Mouse (Mus musculus) Muller cell, postnatal 12 days (primary cell): ENCODE results near the gene Creb3l2.

ENCODE experiments used
- DNase-seq: peaks from one replicate; pipeline ENCODE4 v3.0.0-alpha.2; 2015; ENCODE audit errors: inconsistent ontology term

The Creb3l2 gene

GRCm38 (mm10) chr6:37371341-37371740 lies 70.6 kb downstream of the Creb3l2 start:
- no peak for DNase-seq

DNA sequence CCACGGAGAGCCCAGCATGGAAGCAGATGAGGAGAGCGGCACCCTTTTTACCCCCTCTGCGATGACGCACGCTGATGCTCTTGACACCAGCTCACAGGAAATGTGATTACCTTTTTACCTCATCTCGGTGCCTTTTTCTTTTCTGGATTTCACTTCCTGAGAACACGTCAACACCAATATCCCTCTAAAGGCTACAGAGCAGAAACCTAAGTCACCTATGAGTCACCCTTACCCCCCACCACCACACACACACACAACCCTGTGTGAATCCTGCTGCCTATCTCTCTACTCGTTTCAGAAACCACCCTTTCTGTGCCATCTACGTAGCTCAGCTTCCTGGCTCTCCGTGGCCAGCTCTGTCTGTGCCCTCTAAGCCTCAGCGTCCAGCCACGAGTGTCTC lies 71.4 kb downstream of the Creb3l2 start:
- DNase-seq, result no peak

DNA sequence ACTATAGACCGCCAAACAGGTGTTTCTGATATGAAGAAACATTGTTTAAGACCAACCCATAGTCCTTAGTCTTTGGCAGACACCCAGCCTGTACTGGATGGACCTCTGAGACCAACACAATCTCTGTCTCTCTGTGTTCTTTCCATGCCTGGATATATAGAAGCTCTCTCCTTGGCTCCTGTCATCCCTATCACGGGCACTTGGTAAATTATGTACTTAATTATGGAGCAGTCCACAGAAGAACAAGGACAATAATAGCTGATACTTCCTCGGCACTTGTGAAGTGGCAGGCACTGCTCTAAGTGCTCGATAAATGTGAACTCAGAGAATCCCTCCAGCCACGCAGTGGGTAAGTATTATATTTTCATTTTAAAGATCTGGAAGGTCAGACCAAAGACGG lies 72.2 kb downstream of the Creb3l2 start:
- no peak for DNase-seq

DNA sequence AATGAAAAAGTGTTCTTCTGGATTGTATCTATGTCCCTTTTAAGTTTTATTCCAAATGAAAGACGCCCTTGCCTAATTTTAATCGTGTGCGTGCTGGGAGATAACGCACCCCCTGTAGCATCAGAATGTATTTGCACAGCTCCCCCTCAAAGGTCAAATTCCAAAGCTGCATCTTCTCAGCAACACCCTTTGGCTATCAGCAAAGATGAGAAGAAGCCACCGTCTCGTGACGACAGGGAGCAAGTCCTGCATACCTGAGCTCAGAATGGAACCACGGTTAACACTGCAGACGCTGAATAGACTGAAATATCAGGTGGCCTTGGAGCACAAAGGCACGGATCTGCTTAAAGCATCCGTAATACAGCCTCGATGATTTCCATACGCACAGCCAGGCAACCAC lies 73.7 kb downstream of the Creb3l2 start:
- DNase-seq, result no peak

GRCm38 (mm10) chr6:37366991-37367390 lies 75.0 kb downstream of the Creb3l2 start:
- no peak for DNase-seq

DNA sequence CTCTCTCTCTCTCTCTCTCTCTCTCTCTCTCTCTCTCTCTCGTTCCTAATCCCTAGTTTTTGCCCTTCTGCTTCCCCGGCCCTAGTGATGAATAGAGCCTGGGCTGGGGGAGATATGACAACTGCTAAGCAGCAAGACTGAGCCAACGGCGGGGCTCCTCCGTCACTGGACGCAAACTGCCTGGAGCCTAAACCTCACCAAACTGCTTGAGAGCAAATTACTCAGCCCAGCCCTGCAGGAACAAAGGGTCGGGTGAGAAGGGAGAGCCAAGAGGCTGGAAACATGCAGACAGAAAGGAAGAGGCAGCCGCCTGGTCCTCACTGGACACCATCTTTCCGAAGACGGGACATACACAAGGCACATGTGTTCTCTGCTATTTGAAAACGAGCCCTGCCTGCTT lies 76.8 kb downstream of the Creb3l2 start:
- DNase-seq, result peak; percentile 64

GRCm38 (mm10) chr6:37364361-37364760 lies 77.6 kb downstream of the Creb3l2 start:
- DNase-seq, result no peak

DNA sequence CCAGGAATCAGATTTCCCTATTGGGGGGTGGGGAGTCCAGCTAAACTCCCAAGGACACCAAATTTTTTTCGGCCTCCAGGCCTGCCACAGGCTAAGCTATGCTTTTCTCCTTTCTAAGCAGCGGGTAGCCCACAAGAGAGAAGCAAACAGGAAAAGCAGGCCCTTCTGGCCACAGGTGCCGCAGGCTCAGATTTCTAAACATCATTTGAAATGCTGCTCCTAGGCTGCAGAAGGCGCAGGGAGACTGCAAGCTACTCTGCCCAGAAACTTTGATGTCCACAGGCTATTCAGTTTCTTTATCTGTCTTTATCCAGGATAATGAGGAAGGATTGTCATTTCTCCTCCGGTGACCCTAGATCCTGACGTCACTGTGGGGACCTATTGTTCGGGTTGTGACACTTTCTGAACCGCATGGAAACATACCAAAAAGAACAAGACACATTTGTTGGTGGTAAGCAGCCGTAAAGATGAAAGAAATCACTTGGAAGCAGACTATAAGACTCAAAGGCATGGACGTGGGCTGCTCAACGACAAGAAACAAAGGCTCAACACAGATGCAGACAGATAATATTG lies 81.0 kb downstream of the Creb3l2 start:
- peak; percentile 88 for DNase-seq

GRCm38 (mm10) chr6:37354449-37355179 lies 87.3 kb downstream of the Creb3l2 start:
- DNase-seq, result peak; percentile 76

- DNase-seq, result no peak
Measured at GRCm38 (mm10) chr6:37353616-37354015, 88.3 kb downstream of the Creb3l2 start.

GRCm38 (mm10) chr6:37351731-37352380 lies 90.1 kb downstream of the Creb3l2 start:
- DNase-seq, result peak; percentile 56

- DNase-seq, result no peak
Measured at GRCm38 (mm10) chr6:37350315-37350714, 91.6 kb downstream of the Creb3l2 start.

DNA sequence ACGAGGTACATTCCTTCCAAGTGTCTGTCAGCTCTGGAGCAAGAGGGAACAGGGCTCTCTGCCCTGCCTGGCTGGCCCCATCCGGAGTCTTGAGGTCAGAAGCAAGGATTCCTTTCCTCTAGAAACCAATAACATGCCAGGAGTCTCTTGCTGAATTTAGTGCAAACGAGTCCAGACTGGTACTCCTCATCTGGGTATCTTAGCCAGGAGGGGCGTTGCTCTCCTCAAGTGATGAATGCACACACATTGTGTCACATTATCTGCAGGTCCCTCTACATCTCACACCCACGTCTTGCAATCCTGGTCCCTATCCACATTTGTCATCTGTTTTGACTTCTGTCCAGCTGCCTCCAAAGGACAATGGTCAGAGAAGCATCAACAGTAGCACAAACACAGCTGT lies 94.3 kb downstream of the Creb3l2 start:
- no peak for DNase-seq

GRCm38 (mm10) chr6:37338055-37338454 lies 103.9 kb downstream of the Creb3l2 start:
- no peak for DNase-seq

DNA sequence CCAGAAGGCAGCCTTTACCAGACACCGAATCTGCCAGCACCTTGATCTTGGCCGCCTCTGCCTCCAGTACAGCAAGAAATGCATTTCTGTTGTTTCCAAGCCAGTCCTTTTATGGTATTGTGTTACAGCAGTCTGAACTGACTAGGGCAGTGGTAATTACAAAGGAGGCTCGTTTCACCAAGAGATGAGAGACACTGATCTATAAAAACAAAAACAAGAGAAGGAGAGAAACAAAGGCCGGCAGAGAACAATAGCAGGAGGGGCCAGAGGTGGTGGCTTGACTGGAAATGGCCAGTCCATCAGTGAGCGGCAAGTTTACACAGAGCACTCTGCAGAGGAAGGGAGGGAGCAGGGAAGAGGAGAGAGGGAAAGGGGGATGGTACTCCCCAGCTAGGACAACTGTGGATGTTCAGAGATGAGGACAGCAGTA lies 105.1 kb downstream of the Creb3l2 start:
- peak; percentile 48 for DNase-seq

DNA sequence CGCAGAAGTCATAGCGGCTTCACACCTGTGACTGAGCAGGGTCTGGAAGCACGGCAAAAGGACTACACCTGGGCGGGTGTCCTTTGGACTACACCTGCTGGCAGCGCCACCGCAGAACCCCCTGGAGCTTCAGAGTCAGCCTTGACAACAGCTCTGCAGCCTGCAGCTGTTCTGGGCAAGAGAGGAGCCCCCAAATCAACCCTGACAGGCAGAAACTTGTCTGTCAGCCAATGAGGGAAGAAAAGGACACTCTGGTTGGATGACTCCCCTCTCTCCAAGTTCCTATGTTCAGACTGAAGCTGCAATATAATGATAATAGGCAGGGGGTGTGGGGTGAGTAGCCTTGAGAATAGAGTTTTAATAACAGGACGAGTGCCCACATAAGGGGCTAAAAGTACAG lies 105.6 kb downstream of the Creb3l2 start:
- no peak for DNase-seq

DNA sequence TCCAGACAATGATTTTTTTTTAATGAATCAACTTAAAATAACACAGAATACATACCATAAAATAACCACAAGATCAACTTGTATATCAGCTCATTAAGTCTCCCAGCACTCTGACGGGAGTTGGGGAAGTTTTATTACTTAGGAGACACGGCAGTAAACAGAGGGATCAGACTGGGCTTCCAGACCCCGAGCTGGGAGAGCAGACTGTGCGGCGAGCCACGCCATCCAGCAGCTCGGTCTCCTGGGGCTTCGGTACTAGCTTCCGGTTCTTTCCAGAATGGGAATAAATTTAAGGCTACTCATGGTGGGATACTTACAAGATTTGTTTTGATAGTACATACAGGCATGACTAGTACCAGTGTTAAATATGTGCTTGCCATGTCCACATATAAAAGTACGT lies 109.1 kb downstream of the Creb3l2 start:
- DNase-seq, result no peak

- DNase-seq, result peak; percentile 81
Measured at GRCm38 (mm10) chr6:37329901-37330864, 111.8 kb downstream of the Creb3l2 start.

DNA sequence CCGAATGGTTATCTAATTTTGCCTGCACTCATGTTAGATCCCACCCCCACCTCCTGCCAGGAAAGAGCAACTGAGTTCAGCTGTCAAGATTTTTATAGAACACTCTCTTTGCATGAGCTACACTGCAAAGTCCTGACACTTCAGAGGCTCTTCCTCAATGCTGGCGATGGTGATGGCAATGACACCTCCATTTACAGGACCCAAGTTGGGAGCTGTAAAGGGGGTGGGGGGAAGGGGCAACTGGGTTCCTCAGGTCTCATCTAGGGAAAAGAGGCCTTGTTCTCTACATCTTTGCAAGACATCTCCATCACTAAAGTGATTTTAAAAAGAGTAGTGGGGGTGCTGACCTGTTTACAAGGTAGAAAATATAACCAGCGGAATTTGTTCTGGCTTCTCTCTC lies 112.6 kb downstream of the Creb3l2 start:
- no peak for DNase-seq

DNA sequence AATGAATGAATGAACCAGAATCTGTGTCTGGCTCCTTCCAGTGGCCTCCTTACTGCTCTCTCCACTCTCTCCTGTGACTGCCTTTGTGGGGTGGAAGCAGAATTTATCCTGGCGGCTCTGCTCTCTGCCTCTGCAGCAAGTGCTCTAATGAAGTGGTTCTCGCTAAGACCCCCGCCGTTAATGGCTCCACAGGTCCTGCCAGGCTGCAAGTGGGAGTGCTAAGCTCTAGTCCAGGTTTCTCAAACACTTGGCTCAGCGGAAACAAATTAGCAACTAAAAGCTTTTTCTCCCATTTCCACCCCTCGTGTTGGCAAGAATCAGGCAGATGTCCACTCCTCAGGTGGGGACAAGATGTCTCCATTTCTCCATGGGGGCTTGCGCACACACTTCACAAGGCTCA lies 113.3 kb downstream of the Creb3l2 start:
- DNase-seq, result no peak

- no peak for DNase-seq
Measured at GRCm38 (mm10) chr6:37327519-37327918, 114.4 kb downstream of the Creb3l2 start.

- DNase-seq, result no peak
Measured at GRCm38 (mm10) chr6:37326603-37326955, 115.4 kb downstream of the Creb3l2 start.
